Mouse (Mus musculus): ENCODE measurements around the gene Fam57b.

- TF ChIP-seq CTCF (IDR thresholded peaks at IDR 0.05; ENCODE audit: extremely low read depth, insufficient read depth, low read length) = no peak
- no peak for TF ChIP-seq POLR2A (IDR thresholded peaks at IDR 0.05; ENCODE audit: extremely low read depth, insufficient read depth, low read length)
Measured at GRCm38 (mm10) chr7:126869780-126870519, 72.5 kb downstream of the Fam57b start.
